Mouse (Mus musculus) left cerebral cortex, adult 8-10 months (tissue): ENCODE measurements around the gene Grhpr. TPM values are rescaled to one million over a fixed set of nuclear protein-coding genes. Genes with fewer than 3 reads are reported as not detected.
"Not testable (repeated sequence)": the region's sequence is repeated elsewhere in the genome, so short reads cannot be mapped to it uniquely, and the experiment has no call there.

Experiments
- DNase-seq, 2 experiments: peaks; one replicate each; pipeline ENCODE4 v3.0.0; 2022; ENCODE audit warnings: low spot score in 2 of 2
- total RNA-seq, 4 experiments: library from RNA; stranded (reverse); gene quantifications; 2 replicates each; pipeline ENCODE4 v1.2.4; 2022

The Grhpr gene
- total RNA-seq, 4 experiments from 2014 or later, result 31.7 to 36.2 (median 33.1) TPM

DNA sequence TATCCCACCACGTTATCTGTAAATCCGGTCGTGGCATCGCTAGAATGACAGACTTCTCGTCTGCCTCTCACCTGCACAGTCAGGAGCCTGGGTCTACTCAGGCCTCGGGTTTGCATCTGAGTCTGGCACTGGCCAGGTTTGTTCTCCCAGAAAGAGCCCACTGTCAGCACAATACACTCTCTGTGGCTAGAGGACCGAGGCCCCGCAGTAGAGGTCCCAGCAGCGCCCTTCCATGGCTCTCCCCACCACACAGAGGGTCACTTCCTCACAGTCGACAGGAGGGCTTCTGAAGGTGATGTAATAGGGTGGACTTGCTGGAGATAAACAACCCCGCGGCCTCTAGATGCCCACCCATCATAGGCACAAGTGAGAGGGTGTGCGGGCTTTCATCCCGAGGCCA, 7.3 kb upstream of the Grhpr start:
- no peak for DNase-seq

DNA sequence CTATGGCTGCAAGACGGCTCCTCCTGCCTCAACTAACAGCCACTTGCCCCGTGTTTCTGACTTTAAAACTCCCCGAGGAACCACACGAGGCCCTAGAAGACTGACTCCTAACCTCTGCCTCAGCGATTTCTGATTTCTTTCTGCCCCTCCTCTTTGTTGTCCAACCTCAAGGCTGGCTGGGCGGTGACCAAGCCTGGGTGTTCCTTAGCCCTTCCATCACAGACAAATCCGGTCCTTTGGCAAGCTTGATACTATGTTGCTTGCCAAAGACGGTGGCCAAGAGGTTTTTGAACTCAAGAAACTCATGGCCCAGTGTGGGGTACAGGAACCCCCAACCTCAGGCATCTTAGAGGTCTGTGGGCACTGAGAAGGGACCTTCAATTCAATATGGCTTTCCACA, 6.9 kb upstream of the Grhpr start:
- no peak for DNase-seq

DNA sequence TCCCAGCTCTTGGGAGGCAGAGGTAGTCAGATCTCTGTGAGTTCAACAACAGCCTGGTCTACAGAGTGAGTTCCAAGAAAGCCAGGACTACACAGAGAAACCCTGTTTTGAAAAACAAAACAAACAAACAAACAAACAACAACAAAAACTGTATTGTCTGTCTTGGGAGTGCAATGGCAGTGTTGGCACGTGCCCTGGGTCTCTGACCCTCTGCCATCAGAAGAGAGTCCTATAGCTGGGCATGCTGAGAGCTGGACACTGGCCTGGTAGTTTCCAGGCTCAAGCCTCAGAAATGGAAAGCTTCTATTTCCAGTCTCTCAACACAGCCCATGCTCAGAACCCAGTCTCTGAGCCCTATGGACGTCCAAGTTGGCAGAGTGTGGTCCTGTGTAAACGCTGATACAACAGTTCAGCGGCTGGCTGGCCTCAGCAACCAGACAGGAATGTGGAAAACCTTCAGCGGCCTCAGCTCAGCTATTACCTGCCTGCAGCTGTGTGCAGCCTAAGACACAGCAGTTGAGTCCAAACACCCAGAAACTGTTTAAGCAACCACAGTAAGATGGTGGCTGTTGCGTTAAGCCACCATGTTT, 5.1 kb upstream of the Grhpr start:
- DNase-seq, result no peak

DNA sequence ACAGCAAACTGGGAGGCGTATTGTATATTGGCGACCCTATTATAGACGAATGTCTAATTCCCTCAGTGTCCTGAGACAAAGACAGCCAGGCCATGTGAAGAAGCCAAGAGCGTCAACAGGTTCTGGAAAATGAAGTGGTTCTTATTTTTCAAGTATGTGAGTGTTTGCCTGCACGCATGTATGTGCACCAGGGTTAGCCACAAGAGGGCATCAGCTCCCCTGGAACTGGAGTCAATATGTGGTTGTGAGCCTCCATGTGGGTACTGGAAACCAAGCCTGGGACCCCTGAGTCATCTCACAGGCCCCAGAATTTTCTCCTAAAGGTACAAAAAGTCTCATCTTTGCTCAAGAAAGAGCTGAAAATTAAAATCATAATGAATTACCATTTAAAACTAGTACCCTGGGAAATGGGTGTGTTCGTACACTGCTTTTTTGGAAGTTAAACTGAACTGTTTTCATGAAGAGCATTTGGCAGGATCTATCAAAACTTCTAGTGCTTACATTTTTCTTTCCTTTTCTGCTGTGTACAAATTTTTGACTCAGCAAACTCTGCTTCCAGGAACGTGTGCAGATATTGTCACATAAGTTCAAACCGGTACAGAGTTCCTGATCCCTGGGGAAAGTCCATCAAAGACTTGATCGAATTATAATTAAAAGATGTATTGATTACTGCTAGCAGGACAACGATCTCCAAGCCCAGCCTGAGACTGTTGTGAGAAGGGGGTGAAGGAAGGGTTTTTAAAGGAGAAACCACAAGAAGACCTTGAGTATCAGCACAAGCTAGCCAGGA, 4.1 kb upstream of the Grhpr start:
- no peak for DNase-seq

DNA sequence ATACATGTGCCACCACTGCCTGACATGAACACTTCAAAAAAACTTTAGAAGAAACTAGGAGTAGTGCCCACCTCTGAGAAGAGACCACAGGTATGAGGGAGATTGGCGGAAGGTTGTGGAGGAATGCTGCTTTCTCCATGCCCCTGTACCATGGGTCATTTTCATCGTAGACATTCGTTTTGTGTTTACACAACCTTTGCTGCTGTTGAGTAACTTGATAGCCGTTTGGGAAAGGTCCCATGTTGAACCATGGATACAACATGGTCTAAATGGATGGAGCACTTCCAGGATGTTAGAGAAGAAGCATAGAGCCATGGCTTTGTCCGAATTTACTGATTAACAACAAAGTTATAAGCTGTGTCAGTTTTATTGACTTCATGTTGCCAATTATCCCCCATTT, 3.0 kb upstream of the Grhpr start:
- DNase-seq, result no peak

DNA sequence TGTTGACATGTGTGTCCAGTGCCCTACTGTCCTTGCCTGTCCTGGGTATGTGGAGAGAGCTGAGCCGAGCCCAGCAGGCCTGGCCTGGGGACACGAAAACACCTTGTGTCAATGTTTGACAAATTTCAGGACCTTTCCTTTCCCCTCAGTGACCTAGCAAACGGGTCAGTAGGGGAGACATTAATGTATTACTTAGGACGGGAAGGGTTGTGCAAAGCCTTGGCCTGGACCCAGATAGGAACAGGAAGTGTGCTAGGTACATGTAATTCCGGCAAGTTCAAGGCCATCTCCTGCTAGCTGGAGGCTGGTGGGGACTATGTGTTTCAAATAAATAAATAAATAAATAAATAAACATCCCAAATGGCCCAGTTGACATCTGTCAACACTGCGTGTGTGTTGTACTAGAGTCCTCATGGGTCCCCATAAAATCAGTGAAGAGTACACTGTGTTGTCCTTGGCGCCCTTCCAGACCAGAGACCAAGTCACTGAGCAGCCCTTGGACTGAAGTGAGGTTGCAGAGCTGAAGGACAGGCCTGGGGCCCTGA, 1.3 kb upstream of the Grhpr start:
- DNase-seq, result no peak

DNA sequence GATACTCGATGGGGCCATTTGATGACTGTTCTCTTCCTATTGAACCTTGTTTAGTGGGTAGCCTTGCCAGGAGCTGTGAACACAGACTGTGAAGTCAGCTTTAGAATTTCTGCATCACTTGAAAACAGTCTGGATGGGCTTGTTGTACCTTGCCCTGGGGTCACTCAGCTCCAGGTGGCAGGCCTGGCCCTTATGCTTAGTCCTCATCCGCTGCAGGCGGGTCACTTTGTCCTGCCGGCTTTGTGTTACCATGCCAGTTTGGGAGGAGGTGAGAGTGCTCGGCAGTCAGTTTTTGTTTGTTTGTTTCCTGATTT, 736 bp downstream of the Grhpr start:
- DNase-seq, result no peak

DNA sequence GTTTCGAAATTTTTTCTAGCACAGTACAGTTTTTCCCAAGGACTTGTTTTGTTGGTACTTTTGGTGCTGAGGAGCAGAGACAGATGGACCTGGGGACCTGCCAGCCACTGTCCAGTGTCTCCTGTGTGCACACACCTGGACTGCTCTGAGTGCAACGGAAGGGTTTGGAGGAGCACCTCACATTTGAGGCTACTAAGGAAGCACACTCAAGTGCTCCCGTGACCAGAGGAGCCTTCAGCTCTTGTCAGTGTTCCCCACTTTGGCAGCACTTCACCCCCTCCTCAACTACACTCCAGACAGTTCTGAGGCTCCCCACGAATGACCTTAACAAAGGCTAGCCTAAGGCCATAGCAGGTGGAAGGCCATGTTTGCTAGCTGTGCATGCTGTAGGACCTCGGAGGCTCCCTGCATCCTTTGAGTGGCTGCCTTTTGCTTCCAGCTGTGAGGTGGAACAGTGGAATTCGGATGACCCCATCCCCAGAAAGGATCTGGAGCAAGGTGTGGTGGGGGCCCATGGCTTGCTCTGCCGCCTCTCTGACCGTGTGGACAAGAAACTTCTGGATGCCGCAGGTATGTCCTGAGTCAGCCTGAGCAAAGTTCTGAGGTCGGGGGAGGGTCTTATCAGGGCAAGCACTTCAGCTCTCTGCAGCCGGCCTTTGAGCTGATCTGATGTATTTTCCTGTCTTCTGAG, 1.4 kb downstream of the Grhpr start:
- DNase-seq, result no peak

DNA sequence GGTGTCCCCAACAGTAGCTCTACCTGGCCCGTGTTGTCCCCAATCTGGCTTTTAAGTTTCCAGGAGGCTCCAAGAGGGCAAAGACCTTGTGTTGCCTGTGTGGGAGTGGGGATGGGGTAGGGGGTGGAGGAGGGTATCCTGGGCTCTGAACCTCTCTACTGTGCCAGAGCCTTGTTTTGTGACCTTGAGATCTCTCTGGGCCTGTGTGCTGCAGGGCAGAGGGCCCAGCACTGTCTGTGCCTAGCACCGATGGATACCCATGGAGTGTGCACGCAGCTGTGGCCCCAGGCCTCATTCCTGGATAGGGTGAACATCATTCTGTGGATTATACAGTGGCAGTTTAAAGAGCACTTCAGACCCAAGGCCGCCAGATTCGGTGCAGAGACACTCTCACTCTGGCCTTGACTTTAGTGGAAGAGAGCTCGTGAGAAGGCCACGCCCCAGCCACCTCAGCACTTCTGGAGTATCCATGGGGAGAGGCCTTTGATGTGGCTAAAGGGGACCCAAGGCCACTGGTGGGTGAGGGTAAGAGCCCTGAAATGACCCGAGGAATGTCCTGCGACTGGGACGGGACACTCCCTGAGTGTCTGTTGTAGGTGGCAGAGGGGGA, 2.0 kb downstream of the Grhpr start:
- DNase-seq, result no peak

DNA sequence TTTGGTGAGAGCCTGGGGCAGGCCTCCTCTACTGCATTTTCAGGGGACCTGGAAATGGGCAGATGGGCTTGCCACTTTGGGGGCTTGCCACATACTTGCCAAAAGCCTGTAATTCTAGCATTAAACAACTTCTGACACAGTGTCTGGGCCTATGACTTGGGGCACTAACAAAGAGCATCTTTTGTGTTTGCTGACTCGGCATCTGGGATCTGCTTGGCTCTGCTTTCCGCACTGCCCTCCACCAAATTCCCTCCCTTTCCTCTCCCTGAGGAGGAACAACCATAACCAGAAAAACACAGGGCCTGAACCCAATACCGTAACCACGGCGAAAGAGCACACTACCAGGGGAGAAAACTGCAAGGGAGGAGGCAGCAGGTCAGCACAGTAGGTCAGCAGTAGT, 9.4 kb downstream of the Grhpr start:
- no peak for DNase-seq

DNA sequence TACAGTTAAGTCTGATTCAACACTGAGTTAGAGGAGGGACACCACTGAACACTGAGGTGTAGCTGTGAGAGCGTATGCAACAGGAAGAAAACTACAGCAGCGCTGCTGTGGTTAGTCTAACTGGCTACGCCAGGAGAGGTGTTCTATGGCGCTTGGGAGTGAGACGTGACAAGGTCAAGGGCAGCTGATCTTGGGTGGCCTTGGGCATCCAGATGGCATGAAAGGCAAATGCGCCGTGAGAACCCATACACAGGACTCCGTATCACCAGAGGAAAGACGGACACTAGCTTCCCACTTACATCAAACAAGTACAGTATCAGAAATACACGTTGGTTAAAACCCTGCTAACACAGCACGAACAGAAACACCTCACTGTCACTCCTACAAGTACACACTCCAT, 11.1 kb downstream of the Grhpr start:
- not testable (repeated sequence) for DNase-seq

DNA sequence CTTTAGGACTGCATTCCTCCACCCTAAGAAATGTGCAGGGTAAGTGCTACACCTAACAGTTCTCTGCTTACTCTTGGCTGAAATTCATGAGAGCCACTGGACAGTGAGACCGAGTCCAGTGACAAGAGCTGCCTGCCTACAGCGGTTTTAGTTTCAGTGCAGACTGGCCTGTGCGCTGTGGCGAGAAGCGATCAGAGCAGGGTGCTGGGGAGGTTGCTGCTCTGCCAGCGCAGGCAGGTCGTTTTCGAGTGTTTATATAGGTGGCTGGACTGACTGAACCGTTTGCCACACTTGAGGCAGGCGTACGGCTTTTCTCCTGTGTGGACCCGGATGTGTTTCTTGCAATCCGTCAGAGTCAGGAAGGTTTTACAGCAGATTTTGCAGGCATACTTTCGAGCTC, 12.0 kb downstream of the Grhpr start:
- not testable (repeated sequence) for DNase-seq

DNA sequence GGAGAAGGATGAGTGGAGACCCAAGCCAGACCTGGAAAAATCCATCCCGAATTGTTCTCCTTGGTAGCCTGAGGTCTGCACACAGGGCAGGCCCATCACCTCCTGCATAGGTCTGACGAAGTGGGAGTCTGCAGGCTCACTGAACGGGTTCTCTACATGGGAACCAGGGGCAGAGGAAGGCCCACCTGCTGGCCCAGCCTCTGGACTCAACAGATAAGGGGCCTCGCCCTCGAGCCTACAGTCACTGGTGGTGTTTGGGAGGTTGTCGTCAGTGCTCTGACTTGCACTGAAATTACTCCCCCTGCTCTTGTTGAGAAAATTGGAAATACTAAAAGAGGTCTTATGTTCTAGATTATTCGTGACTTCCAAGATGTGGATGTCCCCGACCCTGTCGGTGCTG, 12.7 kb downstream of the Grhpr start:
- no peak for DNase-seq

DNA sequence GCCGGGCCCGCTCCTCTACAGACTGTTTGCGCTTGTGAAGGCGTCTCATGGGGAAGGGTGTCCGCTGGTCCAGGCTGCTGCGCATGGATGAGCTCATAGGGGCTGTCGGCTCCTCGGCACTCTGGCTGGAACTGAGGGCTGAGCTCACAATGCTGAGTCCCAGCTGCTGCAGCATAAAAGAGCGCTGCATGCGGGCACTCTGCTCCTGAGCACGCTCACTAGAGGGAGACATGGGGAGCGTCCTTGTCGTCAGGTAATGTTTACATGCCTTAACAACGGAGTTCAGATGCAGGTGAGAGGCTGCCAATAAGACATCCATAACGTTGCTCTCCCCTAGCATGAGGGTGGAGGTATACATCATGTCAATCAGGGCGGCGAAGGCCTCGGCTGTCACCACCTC, 13.6 kb downstream of the Grhpr start:
- DNase-seq, result no peak

DNA sequence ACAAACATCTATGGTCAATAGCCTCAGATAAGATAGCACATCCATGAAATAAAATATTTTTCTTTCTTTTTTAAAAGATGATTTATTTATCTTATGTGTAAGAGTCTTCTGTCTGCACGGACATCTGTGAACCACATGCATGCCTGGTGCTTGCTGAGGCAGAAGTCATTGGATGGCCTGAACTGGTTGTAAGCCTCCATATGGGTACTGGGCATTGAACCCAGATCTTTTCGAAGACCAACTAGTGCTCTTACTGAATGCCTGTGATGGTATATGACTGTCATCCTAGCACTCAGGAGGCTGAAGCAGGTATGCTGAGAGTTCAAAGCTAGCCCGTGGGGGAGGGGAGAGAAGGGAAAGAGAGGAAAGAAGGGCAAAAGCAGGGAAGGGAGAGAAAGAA, 16.9 kb downstream of the Grhpr start:
- DNase-seq, result no peak

DNA sequence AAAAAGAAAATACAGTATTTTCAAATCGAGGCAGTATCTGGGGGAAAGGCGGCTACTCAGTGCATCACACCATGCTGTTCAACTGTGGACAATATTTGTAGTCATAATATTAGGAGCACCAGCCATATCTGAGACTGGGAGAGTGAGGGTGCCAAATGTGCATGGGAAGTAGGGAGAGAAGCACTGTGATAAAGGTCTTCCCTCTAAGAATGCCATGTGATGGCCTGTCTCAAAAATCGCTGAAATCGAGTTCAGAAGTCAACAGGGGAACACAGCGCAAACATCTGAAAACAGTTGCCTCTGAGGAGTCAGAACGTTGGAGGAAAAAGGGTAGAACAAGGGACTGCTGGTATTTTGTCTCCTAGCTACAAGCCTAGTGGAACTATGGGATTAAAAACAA, 18.8 kb downstream of the Grhpr start:
- DNase-seq, result no peak

DNA sequence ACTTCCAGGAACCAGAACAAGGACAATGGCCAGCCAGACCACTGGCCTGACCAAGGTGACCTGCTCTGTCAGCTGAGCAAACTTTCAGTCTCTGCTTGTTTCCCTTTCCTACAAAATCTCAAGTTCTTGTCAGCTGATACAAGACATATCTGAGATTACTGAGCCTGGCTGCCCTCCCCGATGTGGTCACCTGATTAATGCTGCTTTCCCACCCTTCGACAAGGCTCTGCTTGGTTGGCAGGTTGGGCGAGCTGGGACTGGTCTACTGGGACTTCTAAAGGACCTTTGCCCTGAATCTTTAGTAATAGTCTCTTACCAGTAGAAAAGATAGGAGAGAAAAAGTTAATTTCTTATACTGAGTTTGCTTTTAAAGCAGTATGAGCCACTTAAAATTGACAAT, 24.3 kb downstream of the Grhpr start:
- DNase-seq, result no peak

DNA sequence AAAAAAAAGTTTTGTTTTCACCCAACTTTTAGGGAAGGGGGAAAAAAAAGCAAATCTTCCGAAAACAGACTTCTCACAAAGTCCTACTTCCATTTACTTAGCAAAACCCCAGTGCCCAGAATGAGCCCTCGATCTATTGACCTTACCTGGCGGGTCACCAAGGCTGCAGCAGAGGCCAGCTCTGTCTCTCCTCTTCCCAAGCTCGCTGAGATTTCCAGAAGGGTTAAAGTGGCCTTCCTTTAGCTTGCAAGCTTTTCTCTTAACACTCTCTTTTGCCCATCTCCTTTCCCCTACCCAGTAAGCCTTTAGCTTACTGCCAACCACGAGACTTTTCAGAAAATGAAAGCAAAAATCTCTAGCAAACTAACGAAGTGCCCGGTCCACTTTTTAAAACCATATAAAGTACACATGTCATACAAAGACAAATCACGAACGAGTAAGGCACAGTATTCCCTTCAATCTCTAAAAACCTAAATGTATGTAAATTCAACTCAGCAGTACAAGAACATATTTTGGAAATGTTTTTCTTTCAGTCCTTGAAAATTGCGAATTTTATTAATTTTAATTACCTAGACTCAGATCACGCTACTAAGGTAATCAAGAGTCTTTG, 29.7 kb downstream of the Grhpr start:
- no peak for DNase-seq

DNA sequence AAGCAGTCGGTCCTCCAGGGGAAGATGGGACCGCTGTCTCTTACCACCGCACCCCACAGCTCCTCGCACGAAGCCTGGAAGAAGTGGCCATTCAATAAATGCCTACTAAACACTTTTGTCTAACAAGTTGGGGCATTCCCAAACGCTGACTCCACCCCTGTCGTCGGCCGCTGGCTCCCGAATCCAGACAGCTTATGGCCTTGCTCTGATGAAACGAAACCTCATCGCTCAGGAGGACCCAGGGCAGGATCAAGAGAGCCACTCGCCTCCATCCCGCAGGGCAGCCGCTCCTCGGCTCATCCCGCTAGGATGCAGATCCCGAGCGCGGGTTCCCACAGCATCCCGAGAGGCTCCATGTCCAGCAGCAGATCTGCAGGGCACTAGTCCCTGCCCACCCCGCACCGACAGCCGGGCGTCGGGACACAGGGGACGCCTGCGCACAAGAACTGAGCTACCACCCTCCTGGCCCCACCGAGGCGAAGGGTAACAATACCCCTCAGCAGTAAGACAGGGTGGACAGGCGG, 30.4 kb downstream of the Grhpr start:
- DNase-seq, result peak in 1 of 2 experiments; percentile 56

DNA sequence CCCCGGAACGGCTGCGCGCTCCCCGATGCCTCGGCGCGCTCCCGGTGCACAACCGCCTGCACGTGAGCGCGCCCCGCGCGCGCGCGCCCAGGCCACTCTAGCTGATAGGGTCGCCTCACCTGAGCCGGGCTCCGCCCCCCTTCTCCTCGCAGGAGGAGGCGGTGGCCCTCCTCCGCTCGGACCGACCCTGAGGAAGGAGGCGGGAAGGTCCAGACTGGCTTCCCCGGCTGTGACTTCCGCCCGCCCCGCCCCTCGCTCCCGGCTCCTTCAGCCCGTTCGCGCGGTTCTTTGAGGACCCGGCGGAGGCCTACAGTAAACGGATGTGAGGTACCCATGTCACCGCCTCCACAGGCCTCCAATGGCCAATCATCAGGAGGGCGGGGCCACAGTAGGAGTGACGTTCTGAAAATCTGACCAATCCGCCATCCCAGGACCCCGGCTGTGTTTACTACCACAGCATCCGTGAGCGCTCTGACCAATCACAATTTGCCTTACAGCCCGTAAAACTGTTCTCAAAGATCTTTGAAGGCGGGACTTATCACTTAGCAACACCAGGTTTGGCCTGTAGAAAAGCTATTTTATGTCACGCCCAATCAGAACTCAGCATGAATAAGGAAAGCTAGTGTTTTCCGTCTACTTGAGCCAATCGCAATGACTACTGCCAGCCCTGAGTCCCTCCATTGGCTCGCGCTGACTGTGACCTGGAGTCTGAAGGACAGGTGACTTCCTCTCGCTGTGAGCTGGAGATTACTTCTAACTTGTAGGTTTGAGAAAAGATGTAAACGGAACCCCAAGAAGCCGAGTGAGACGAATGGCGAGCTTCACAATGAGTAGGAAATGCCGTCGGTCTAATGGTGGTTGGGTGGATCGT, 31.1 kb downstream of the Grhpr start, which contains the start of gene Zbtb5:
TSS of gene Zbtb5 (minus strand) at position 308 of the 871 bp plus-strand sequence.
- DNase-seq, result peak; percentile 97 to 100
